Mouse (Mus musculus) heart, postnatal 36 days (tissue): ENCODE data around the gene Olfr572. TPM values are rescaled to one million over a fixed set of nuclear protein-coding genes. Genes with fewer than 3 reads are reported as not detected.

Source experiments
- DNase-seq, 2 experiments: peaks; one replicate each; pipeline ENCODE4 v3.0.0; 2021 to 2022
- intact Hi-C: fragments of 180-260 bp; cut with DNase I; formaldehyde crosslinking; loops from one replicate; pipeline ENCODE4 v1.15.1; 2025
- total RNA-seq, 2 experiments: library from RNA; stranded (reverse); gene quantifications; 2 replicates each; pipeline ENCODE4 v1.2.3; 2021

Olfr572 gene
- not detected for total RNA-seq

GRCm38 (mm10) chr7:102924109-102924508 lies at the start of gene Olfr572:
Gene Olfr572, plus strand, starts transcription at chr7:102924409.
- no peak for DNase-seq
- intact Hi-C loops = no loop called here

GRCm38 (mm10) chr7:102876822-102877221 lies 47.4 kb upstream of the Olfr572 start, which contains the start of gene Olfr568:
Gene Olfr568, plus strand, starts transcription at chr7:102877122.
- DNase-seq = no peak
- intact Hi-C loops = no loop called here

GRCm38 (mm10) chr7:102890782-102891181 lies 33.4 kb upstream of the Olfr572 start, which contains the start of gene Olfr569:
Gene Olfr569, minus strand, starts transcription at chr7:102890882.
- intact Hi-C loops = no loop called here
- no peak for DNase-seq

GRCm38 (mm10) chr7:102915261-102915660 lies 8.9 kb upstream of the Olfr572 start:
- intact Hi-C loops = loop anchor here (10.0 kb wide), 2 partner anchors 160 to 220 kb away; partner anchors contain the start of genes Olfr557, Olfr560 and Olfr78
- no peak for DNase-seq

GRCm38 (mm10) chr7:102916405-102916804 lies 7.8 kb upstream of the Olfr572 start:
- intact Hi-C loops = loop anchor here (10.0 kb wide), 2 partner anchors 162 to 222 kb away; partner anchors contain the start of genes Olfr557, Olfr560 and Olfr78
- DNase-seq = no peak

- intact Hi-C loops = loop anchor here (10.0 kb wide), 2 partner anchors 162 to 222 kb away; partner anchors contain the start of genes Olfr557, Olfr560 and Olfr78
- no peak for DNase-seq
Observed at GRCm38 (mm10) chr7:102917032-102917875, 7.0 kb upstream of the Olfr572 start, which contains the start of gene Olfr571. Gene Olfr571, minus strand, starts transcription at chr7:102917536.

GRCm38 (mm10) chr7:102919632-102920031 lies 4.6 kb upstream of the Olfr572 start:
- DNase-seq = no peak
- intact Hi-C loops = loop anchor here (1.0 to 10.0 kb wide), 4 partner anchors 165 to 406 kb away; partner anchors contain the start of genes Olfr556, Olfr557, Olfr560 and Olfr78

GRCm38 (mm10) chr7:102927105-102927504 lies 2.9 kb downstream of the Olfr572 start:
- intact Hi-C loops = no loop called here
- DNase-seq = no peak

GRCm38 (mm10) chr7:102942475-102942874 lies 18.3 kb downstream of the Olfr572 start, which contains the start of gene Olfr573-ps1:
Gene Olfr573-ps1, minus strand, starts transcription at chr7:102942575.
- intact Hi-C loops = no loop called here
- no peak for DNase-seq

- intact Hi-C loops = no loop called here
- DNase-seq = no peak
Observed at GRCm38 (mm10) chr7:102943417-102943816, 19.2 kb downstream of the Olfr572 start.

GRCm38 (mm10) chr7:102948167-102948566 lies 24.0 kb downstream of the Olfr572 start, which contains the start of gene Olfr574:
Gene Olfr574, plus strand, starts transcription at chr7:102948467.
- no peak for DNase-seq
- intact Hi-C loops = no loop called here

- intact Hi-C loops = no loop called here
- no peak for DNase-seq
Observed at GRCm38 (mm10) chr7:102950732-102951131, 26.5 kb downstream of the Olfr572 start.

GRCm38 (mm10) chr7:102958137-102958536 lies 33.9 kb downstream of the Olfr572 start:
- intact Hi-C loops = no loop called here
- DNase-seq = no peak

- intact Hi-C loops = no loop called here
Observed at GRCm38 (mm10) chr7:102958593-102958992, 34.4 kb downstream of the Olfr572 start, which contains the start of gene Olfr575. Gene Olfr575, minus strand, starts transcription at chr7:102958775.

GRCm38 (mm10) chr7:102962360-102962759 lies 38.2 kb downstream of the Olfr572 start, which contains the start of gene Olfr576:
Gene Olfr576, plus strand, starts transcription at chr7:102962660.
- DNase-seq = no peak
- intact Hi-C loops = no loop called here

More at GRCm38 (mm10) chr7:102958593-102958992, 34.4 kb downstream of the Olfr572 start, which contains the start of gene Olfr575:
- no peak for DNase-seq

- DNase-seq = no peak
- intact Hi-C loops = no loop called here
Observed at GRCm38 (mm10) chr7:102974399-102974798, 50.2 kb downstream of the Olfr572 start.

- intact Hi-C loops = no loop called here
- no peak for DNase-seq
Observed at GRCm38 (mm10) chr7:102975843-102976242, 51.6 kb downstream of the Olfr572 start, which contains the start of gene Olfr577. Gene Olfr577, minus strand, starts transcription at chr7:102975943.
